Mouse (Mus musculus): ENCODE measurements around the gene Ephb1. TPM values are rescaled to one million over a fixed set of nuclear protein-coding genes. Genes with fewer than 3 reads are reported as not detected.
A peak's percentile ranks its signal among the peaks of the same experiment; 100 is the strongest.

Ephb1 gene
- polyA plus RNA-seq, 1 experiment, result 3.0 TPM

DNA sequence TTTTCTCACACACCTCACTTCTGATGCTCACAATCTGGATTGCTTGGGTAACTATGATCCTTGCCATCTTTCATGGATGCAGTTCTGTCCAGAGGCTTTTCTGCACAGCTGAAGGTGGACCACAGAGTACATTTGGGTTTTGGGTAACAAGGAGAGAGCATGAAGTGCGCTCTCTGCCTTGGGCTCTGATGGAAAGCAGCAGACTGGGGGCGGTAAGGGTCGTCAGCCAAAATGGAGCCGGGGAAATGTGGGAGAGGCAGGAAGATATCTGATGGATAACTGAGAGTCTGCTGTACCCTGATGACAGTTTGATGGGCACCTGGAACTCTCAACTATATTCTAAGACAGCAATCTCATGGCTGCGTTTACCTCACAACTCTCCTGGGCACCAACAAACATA, 19.4 kb upstream of the Ephb1 start:
- Histone ChIP-seq H3K36me3 (ENCODE audit: control insufficient read depth, insufficient read depth, low read length) (no peaks in the 10 kb centered on the region), H3K4me3 (ENCODE audit: control insufficient read depth, low read depth, low read length) (no peak overlapping the region), H3K27me3 (ENCODE audit: control insufficient read depth, insufficient read depth, low read length) (no peaks in the 10 kb centered on the region), H3K27ac (ENCODE audit: control insufficient read depth, insufficient read depth, low read depth, low read length) (no peak overlapping the region), H3K4me1 (ENCODE audit: control insufficient read depth, insufficient read depth, low read length) (no peaks in the 10 kb centered on the region)
- TF ChIP-seq CTCF (IDR thresholded peaks at IDR 0.05; ENCODE audit: control insufficient read depth, insufficient read depth, insufficient replicate concordance, low read depth, low read length) (no peak), POLR2A (IDR thresholded peaks at IDR 0.05; ENCODE audit: control insufficient read depth, low read depth, low read length) (no peak)

DNA sequence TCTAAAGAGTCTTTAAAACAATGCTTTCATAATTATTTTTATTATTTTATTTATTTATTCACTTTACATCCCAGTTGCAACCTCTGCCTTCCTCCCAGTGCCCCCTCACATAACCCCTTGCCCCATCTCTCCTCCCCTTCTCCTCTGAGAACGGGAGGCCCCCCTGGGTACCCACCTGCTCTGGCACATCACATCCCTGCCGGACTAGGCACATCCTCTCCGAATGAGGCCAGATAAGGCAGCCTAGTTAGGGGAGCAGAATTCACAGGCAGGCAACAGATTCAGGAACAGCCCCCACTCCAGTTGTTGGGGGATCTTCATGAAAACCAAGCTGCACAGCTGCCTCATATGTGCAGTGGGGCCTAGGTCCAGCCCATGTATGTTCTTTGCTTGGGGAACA, 17.4 kb upstream of the Ephb1 start:
- Histone ChIP-seq H3K36me3 (ENCODE audit: control insufficient read depth, insufficient read depth, low read length) (no peaks in the 10 kb centered on the region), H3K4me1 (ENCODE audit: control insufficient read depth, insufficient read depth, low read length) (no peaks in the 10 kb centered on the region), H3K27me3 (ENCODE audit: control insufficient read depth, insufficient read depth, low read length) (no peaks in the 10 kb centered on the region), H3K4me3 (ENCODE audit: control insufficient read depth, low read depth, low read length) (no peak overlapping the region), H3K27ac (ENCODE audit: control insufficient read depth, insufficient read depth, low read depth, low read length) (no peak overlapping the region)
- TF ChIP-seq POLR2A (IDR thresholded peaks at IDR 0.05; ENCODE audit: control insufficient read depth, low read depth, low read length) (no peak), CTCF (IDR thresholded peaks at IDR 0.05; ENCODE audit: control insufficient read depth, insufficient read depth, insufficient replicate concordance, low read depth, low read length) (no peak)

DNA sequence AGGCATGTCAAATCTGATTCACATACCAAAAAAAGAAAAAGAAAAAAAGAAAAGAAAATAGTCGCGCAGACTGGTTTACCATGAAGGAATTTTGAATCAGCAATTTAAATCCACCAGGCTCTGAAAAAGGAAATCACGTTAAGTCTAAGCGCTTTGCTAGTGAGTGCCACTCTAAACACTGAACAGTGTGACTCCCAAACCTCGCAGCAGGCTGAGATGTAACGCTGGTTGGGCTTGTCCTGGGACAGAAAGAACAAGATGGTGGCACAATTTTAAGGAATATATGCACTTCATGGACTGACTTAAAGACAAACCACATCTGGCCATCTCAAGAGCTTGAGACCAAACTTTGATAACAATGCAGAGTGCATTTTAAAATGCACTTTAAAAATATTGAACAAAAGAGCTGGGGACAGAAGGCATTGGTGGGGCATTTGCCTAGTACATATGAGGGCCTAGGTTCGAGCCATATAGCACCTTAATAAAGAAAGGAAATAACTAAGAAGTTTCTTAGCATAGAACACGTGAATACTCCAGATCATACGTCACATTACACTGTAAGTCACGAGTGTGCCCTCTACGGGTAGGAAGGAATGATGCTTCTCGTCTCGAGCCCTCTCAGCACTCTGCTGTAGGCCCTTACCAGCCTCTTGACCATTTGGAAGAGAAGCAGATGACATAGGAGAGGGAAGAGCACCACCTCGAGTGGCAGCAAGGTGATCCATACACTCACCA, 16.7 kb upstream of the Ephb1 start:
- no peaks in the 10 kb centered on the region for H3K4me1 ChIP-seq (ENCODE audit: control insufficient read depth, insufficient read depth, low read length)
- H3K36me3 ChIP-seq (ENCODE audit: control insufficient read depth, insufficient read depth, low read length), result no peaks in the 10 kb centered on the region
- H3K4me3 ChIP-seq (ENCODE audit: control insufficient read depth, low read depth, low read length), result no peak overlapping the region
- no peak overlapping the region for H3K27ac ChIP-seq (ENCODE audit: control insufficient read depth, insufficient read depth, low read depth, low read length)
- no peak for TF ChIP-seq POLR2A (IDR thresholded peaks at IDR 0.05; ENCODE audit: control insufficient read depth, low read depth, low read length)
- TF ChIP-seq CTCF (IDR thresholded peaks at IDR 0.05; ENCODE audit: control insufficient read depth, insufficient read depth, insufficient replicate concordance, low read depth, low read length), result no peak
- no peaks in the 10 kb centered on the region for H3K27me3 ChIP-seq (ENCODE audit: control insufficient read depth, insufficient read depth, low read length)

DNA sequence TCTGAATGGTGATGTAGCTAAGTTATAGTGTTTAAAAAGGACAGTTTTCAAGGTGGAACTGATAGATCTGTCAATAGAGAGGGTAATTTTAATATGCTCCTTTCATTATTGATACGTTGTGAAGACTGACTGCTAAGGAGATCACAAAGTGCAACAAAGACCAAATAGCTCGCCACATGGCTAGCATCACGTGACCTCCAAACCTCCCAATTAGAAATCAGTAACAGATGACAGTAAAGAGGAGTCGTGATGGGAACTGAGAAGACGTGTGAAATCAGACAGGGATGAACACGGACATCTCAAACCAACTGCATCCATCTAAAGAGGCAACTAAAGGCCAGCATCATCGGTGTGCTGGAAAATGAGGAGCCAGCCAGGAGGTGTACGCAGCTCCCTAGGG, 15.6 kb upstream of the Ephb1 start:
- no peak overlapping the region for H3K4me3 ChIP-seq (ENCODE audit: control insufficient read depth, low read depth, low read length)
- no peak overlapping the region for H3K27ac ChIP-seq (ENCODE audit: control insufficient read depth, insufficient read depth, low read depth, low read length)
- no peaks in the 10 kb centered on the region for H3K27me3 ChIP-seq (ENCODE audit: control insufficient read depth, insufficient read depth, low read length)
- TF ChIP-seq POLR2A (IDR thresholded peaks at IDR 0.05; ENCODE audit: control insufficient read depth, low read depth, low read length), result no peak
- TF ChIP-seq CTCF (IDR thresholded peaks at IDR 0.05; ENCODE audit: control insufficient read depth, insufficient read depth, insufficient replicate concordance, low read depth, low read length), result no peak
- H3K36me3 ChIP-seq (ENCODE audit: control insufficient read depth, insufficient read depth, low read length), result no peaks in the 10 kb centered on the region
- no peaks in the 10 kb centered on the region for H3K4me1 ChIP-seq (ENCODE audit: control insufficient read depth, insufficient read depth, low read length)

DNA sequence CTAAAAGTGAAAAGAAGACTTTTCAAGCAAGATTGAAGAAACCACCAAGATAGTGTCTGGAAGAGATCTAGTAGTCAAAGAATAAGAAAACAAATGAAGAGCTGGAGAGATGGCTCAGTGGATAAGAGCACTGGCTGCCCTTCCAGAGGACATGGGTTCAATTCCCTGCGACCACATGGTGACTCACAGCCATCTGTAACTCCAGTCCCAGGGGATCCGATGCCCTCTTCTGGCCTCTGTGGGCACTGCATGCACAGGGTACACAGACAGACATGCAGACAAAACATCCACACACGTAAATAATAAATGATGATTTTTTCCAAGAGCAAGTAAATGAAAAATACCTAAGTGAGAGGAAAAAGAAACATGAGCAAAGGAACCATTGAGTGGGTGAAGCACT, 14.6 kb upstream of the Ephb1 start:
- Histone ChIP-seq H3K36me3 (ENCODE audit: control insufficient read depth, insufficient read depth, low read length) (no peaks in the 10 kb centered on the region), H3K27me3 (ENCODE audit: control insufficient read depth, insufficient read depth, low read length) (no peaks in the 10 kb centered on the region), H3K4me1 (ENCODE audit: control insufficient read depth, insufficient read depth, low read length) (no peaks in the 10 kb centered on the region), H3K4me3 (ENCODE audit: control insufficient read depth, low read depth, low read length) (no peak overlapping the region), H3K27ac (ENCODE audit: control insufficient read depth, insufficient read depth, low read depth, low read length) (no peak overlapping the region)
- no peak for TF ChIP-seq POLR2A (IDR thresholded peaks at IDR 0.05; ENCODE audit: control insufficient read depth, low read depth, low read length)
- peak; percentile 55; the same call in 1 of the 2 replicates for TF ChIP-seq CTCF (IDR thresholded peaks at IDR 0.05; ENCODE audit: control insufficient read depth, insufficient read depth, insufficient replicate concordance, low read depth, low read length)

DNA sequence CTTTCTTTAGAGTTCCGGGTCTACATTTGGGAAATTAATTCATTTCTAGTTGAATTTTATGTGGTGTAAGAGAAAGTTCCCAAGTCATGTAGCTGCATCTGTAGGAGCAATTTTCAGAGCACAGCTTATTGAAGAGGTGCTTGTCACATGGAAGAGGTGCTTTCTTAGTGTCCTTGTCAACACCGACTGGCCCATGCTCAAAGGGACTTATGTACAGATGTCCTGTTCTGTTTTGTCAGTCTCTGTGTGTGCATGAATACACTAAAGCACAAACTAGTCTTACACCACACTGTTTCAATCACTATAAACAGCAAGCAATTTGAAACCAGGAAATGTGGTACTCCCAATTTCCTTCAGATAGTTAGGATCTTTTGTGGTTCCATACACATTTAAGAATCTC, 13.3 kb upstream of the Ephb1 start:
- H3K36me3 ChIP-seq (ENCODE audit: control insufficient read depth, insufficient read depth, low read length), result no peaks in the 10 kb centered on the region
- H3K4me3 ChIP-seq (ENCODE audit: control insufficient read depth, low read depth, low read length), result no peak overlapping the region
- TF ChIP-seq POLR2A (IDR thresholded peaks at IDR 0.05; ENCODE audit: control insufficient read depth, low read depth, low read length), result no peak
- TF ChIP-seq CTCF (IDR thresholded peaks at IDR 0.05; ENCODE audit: control insufficient read depth, insufficient read depth, insufficient replicate concordance, low read depth, low read length), result no peak
- H3K27me3 ChIP-seq (ENCODE audit: control insufficient read depth, insufficient read depth, low read length), result no peaks in the 10 kb centered on the region
- no peak overlapping the region for H3K27ac ChIP-seq (ENCODE audit: control insufficient read depth, insufficient read depth, low read depth, low read length)
- H3K4me1 ChIP-seq (ENCODE audit: control insufficient read depth, insufficient read depth, low read length), result no peaks in the 10 kb centered on the region

DNA sequence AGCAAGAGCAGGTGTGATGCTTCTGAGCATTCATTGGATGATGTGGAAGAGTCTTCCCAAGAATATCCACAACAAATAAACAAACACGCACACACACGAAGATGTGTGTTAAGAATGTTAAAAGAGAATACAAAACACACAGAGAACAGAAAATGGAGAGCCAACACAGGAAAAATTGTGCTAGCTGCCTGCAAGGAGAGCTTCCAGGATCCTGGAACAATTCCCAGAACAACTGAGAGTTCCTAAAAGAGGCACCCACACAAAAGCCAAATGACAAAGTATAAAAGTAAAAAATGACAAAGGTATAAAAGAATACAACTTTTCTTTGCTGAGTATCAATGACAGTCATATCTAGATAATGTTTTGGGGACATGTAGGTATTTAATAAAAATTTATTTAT, 11.0 kb upstream of the Ephb1 start:
- Histone ChIP-seq H3K36me3 (ENCODE audit: control insufficient read depth, insufficient read depth, low read length) (no peaks in the 10 kb centered on the region), H3K27ac (ENCODE audit: control insufficient read depth, insufficient read depth, low read depth, low read length) (no peak overlapping the region), H3K4me3 (ENCODE audit: control insufficient read depth, low read depth, low read length) (no peak overlapping the region), H3K27me3 (ENCODE audit: control insufficient read depth, insufficient read depth, low read length) (no peaks in the 10 kb centered on the region), H3K4me1 (ENCODE audit: control insufficient read depth, insufficient read depth, low read length) (no peaks in the 10 kb centered on the region)
- TF ChIP-seq CTCF (IDR thresholded peaks at IDR 0.05; ENCODE audit: control insufficient read depth, insufficient read depth, insufficient replicate concordance, low read depth, low read length) (no peak), POLR2A (IDR thresholded peaks at IDR 0.05; ENCODE audit: control insufficient read depth, low read depth, low read length) (no peak)
